Mouse (Mus musculus) spleen, adult 2 months (tissue): ENCODE measurements around the gene Tapbpl. TPM values are rescaled to one million over a fixed set of nuclear protein-coding genes. Genes with fewer than 3 reads are reported as not detected.

Experiments used
- DNase-seq, 2 experiments: peaks; one replicate each; pipeline versions ENCODE4 v3.0.0 to v3.0.0-alpha.2; 2012 to 2021; ENCODE audit warnings: low spot score in 2 of 2, low read depth in 1 of 2
- H3K27ac ChIP-seq: fragments of 200-500 bp; 2 replicates; pipeline ENCODE4 v1.5.1; 2012; ENCODE audit warnings: low read length, inconsistent platforms; ENCODE audit not compliant: insufficient read depth
- H3K27me3 ChIP-seq: fragments of 200-500 bp; 2 replicates; pipeline ENCODE4 v1.6.1; 2012; ENCODE audit warnings: mild to moderate bottlenecking, moderate library complexity, low read length, inconsistent platforms; ENCODE audit not compliant: control insufficient read depth, insufficient read depth
- H3K36me3 ChIP-seq: fragments of 200-500 bp; 2 replicates; pipeline ENCODE4 v1.6.1; 2012; ENCODE audit warnings: mild to moderate bottlenecking, low read length, inconsistent platforms; ENCODE audit not compliant: control insufficient read depth, insufficient read depth
- H3K4me1 ChIP-seq: fragments of 200-500 bp; 2 replicates; pipeline ENCODE4 v1.6.1; 2011; ENCODE audit warnings: inconsistent platforms; ENCODE audit not compliant: control insufficient read depth, insufficient read depth, insufficient read length
- H3K4me3 ChIP-seq: fragments of 200-500 bp; 2 replicates; pipeline ENCODE4 v1.5.1; 2011; ENCODE audit warnings: mild to moderate bottlenecking, inconsistent platforms; ENCODE audit not compliant: insufficient read depth, insufficient read length; ENCODE audit errors: extremely low read depth
- CTCF ChIP-seq: fragments of 200-500 bp; IDR thresholded peaks from 2 replicates; pipeline ENCODE4 v1.5.1; 2011; ENCODE audit warnings: mild to moderate bottlenecking, inconsistent platforms; ENCODE audit not compliant: insufficient read depth, insufficient read length, insufficient replicate concordance; ENCODE audit errors: extremely low read depth
- POLR2A ChIP-seq: fragments of 200-500 bp; IDR thresholded peaks from 2 replicates; pipeline ENCODE4 v1.6.1; 2011; ENCODE audit warnings: low read depth, low read length, inconsistent platforms
- WGBS: fragments of 180-500 bp; shearing (Covaris S2); methylation state at CpG from one replicate; pipeline ENCODE4 v1.1.7; 2018; 5-methylcytosine and 5-hydroxymethylcytosine counted together
- polyA plus RNA-seq: library from polyadenylated mRNA; depleted of rRNA; stranded (reverse); fragments of >200 nt; gene quantifications from 2 replicates; pipeline ENCODE4 v1.2.3, GENCODE M21; 2012

The Tapbpl gene
- polyA plus RNA-seq, 1 experiment: 24.4 TPM

DNA sequence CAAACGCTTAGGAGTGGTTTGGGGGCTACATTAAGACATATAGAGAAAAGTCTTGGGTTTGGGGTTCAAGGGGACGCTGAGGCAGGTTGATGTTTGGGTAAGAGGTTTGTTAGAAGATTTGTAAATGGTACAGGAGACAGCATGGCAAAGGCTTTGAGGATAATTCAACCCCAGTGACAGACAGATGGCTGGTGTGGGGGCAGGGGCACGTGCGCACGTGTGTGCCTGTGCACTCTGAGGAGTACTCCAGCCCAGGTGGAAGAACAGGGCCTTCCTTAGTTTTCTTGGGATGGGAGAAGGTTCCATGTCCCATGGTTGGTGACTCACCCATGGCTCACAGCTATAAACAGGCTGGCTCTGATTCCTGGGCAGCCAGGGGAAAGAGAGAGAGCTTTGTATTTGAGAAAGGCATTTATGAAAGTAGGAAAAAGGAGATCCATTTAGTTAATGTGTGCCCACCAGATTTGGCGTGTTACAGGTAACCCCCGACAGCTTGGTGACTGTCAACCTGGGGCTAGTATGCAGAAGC, 23.9 kb upstream of the Tapbpl start:
- TF ChIP-seq POLR2A (no peak), CTCF (no peak)
- Histone ChIP-seq H3K27me3 (no peaks in the 10 kb centered on the region), H3K4me1 (peaks cover 19% of the 10 kb centered on the region; the same call in 1 of the 2 replicates), H3K36me3 (no peaks in the 10 kb centered on the region), H3K27ac (no peak overlapping the region), H3K4me3 (no peak overlapping the region)
- no peak for DNase-seq
- WGBS: 83% methylated on average over 7 of the region's 7 CpGs

DNA sequence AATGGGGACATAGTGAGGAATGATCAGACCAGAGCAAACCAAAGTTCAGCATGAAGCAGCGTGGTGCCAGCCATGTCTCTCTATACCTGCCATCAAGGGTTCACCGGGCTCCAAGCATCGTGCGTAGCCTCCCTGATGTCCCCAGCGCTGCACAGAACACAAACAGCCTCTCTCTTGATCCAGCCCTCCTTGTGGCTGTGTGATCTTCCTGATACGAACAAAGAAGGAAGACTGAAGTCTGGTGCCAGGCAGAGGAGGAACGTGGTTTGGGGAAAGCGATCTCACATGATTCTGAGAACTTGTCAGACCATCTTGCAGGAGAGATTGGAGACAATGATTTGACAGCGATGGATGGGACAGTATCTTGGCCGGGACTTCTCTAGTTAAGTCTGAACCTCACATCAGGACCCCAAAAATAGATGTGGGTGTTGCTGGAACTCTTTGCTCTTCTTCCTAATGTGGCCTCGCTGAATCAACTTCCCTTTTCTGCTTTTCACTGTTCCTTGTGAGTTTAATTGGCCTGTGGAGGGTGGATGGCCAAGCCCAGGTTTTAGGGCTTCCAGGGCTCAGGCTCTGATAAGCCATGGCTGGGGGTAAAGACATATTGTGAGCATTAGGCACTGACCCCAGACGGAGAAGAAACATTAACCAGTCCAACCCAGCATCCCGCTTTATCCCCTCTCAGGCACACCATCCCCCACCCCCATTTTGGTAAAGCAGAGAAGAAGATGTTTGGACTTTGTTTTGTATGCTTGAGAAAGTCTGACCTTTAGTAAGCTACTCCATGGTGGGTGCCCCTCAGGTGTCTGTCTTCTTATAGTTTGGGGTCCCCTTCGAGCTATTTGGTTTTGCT, 22.4 kb upstream of the Tapbpl start:
- H3K4me1 ChIP-seq: peaks cover 16% of the 10 kb centered on the region; the same call in 1 of the 2 replicates
- TF ChIP-seq POLR2A (no peak), CTCF (no peak)
- H3K36me3 ChIP-seq: no peaks in the 10 kb centered on the region
- WGBS: 28% methylated on average over 14 of the region's 14 CpGs
- no peaks in the 10 kb centered on the region for H3K27me3 ChIP-seq
- DNase-seq: no peak
- H3K27ac ChIP-seq: peak overlapping the region; percentile 78
- peak overlapping the region; percentile 46; the same call in 1 of the 2 replicates for H3K4me3 ChIP-seq

- no peak for TF ChIP-seq CTCF
- no peak for TF ChIP-seq POLR2A
- no peak overlapping the region for H3K27ac ChIP-seq
- no peaks in the 10 kb centered on the region for H3K27me3 ChIP-seq
- 86% methylated on average over 8 of the region's 8 CpGs for WGBS
- H3K4me1 ChIP-seq: peaks cover 16% of the 10 kb centered on the region; the same call in 1 of the 2 replicates
- no peaks in the 10 kb centered on the region for H3K36me3 ChIP-seq
- DNase-seq: no peak
- no peak overlapping the region for H3K4me3 ChIP-seq
Observed at GRCm38 (mm10) chr6:125252711-125253110, 21.1 kb upstream of the Tapbpl start.

GRCm38 (mm10) chr6:125252285-125252684, 20.6 kb upstream of the Tapbpl start:
- Histone ChIP-seq H3K4me1 (peaks cover 16% of the 10 kb centered on the region; the same call in 1 of the 2 replicates), H3K36me3 (no peaks in the 10 kb centered on the region), H3K27me3 (no peaks in the 10 kb centered on the region), H3K27ac (0 out of 2 replicates have a peak overlapping the region, but pooled peaks have one; percentile 7), H3K4me3 (no peak overlapping the region)
- TF ChIP-seq CTCF (no peak), POLR2A (no peak)
- DNase-seq: no peak
- 54% methylated on average over 3 of the region's 3 CpGs for WGBS

DNA sequence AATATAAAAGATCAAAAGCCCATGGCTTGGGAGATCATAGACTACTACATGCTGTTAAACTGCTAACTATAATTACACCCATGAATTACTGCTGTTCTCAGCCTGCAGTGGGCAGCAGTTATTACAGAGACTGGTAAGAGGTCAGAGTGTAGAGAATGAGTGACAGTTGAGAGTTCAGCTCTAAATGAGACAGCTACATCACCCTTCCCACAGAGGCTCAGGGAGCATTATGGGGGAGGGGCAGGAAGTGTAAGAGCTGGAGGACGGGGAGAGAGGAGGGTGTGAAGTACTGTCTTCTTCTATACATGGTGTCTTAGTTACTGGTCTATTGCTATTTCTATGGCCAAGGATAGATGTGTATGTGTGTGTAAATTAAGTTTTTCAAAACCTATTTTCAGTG, 12.9 kb upstream of the Tapbpl start:
- Histone ChIP-seq H3K4me1 (peaks cover 15% of the 10 kb centered on the region; the same call in 1 of the 2 replicates), H3K4me3 (no peak overlapping the region), H3K27ac (no peak overlapping the region), H3K27me3 (no peaks in the 10 kb centered on the region), H3K36me3 (no peaks in the 10 kb centered on the region)
- 35% methylated on average over 1 of the region's 1 CpGs for WGBS
- TF ChIP-seq POLR2A (no peak), CTCF (no peak)
- DNase-seq: no peak

DNA sequence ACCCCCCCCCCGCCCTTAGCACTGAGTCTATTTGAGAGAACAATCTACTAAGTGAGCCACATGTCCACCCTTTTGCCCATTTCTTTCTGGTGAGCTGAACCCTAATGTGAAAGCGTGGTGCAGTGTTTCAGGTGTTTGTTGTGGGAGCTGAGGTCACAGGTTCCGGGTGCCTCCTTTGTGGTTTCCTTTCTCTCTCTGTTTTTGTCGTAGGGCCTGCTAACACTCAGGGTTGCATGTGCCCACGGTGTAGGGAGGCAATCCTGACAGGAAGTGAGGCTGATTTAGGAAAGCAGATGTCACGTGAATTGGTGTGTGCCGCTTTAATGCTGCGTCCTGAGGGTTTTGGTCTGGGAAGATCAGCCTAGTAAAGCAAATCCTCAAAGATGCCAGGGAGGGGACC, 9.9 kb upstream of the Tapbpl start:
- no peaks in the 10 kb centered on the region for H3K36me3 ChIP-seq
- H3K27me3 ChIP-seq: no peaks in the 10 kb centered on the region
- DNase-seq: peak; percentile 48 to 66
- no peak overlapping the region for H3K4me3 ChIP-seq
- H3K4me1 ChIP-seq: peaks cover 28% of the 10 kb centered on the region; the same call in 1 of the 2 replicates
- peak overlapping the region; percentile 60 for H3K27ac ChIP-seq
- no peak for TF ChIP-seq CTCF
- WGBS: 16% methylated on average over 8 of the region's 8 CpGs

- WGBS: 80% methylated on average over 5 of the region's 5 CpGs
- Histone ChIP-seq H3K36me3 (no peaks in the 10 kb centered on the region), H3K27ac (no peak overlapping the region), H3K27me3 (no peaks in the 10 kb centered on the region), H3K4me3 (no peak overlapping the region), H3K4me1 (peaks cover 28% of the 10 kb centered on the region; the same call in 1 of the 2 replicates)
- no peak for DNase-seq
- TF ChIP-seq POLR2A: no peak
- TF ChIP-seq CTCF: no peak
Observed at GRCm38 (mm10) chr6:125240617-125241016, 9.0 kb upstream of the Tapbpl start.
